Mouse (Mus musculus) midbrain, embryonic 16.5 days (tissue): ENCODE measurements around the gene Lrriq3. TPM values are rescaled to one million over a fixed set of nuclear protein-coding genes. Genes with fewer than 3 reads are reported as not detected.
A peak's percentile ranks its signal among the peaks of the same experiment; 100 is the strongest.

Source experiments
- ATAC-seq: fragments of 200-750 bp; cut with Nextera tagmentation; 2 replicates; pipeline ENCODE4 v1.8.0; 2017; ENCODE audit warnings: moderate TSS enrichment
- H3K27ac ChIP-seq: fragments of 300-500 bp; sonication (generic); 2 replicates; pipeline ENCODE4 v1.5.1; 2014; ENCODE audit warnings: mild to moderate bottlenecking, low read length, mixed read lengths
- H3K27me3 ChIP-seq: fragments of 300-500 bp; sonication (generic); 2 replicates; pipeline ENCODE4 v1.6.1; 2014; ENCODE audit warnings: low read depth, low read length, mixed read lengths; ENCODE audit not compliant: control insufficient read depth, insufficient read depth
- H3K36me3 ChIP-seq: fragments of 300-500 bp; sonication (generic); 2 replicates; pipeline ENCODE4 v1.6.1; 2014; ENCODE audit warnings: mild to moderate bottlenecking, low read length, moderate library complexity, mixed read lengths; ENCODE audit not compliant: control insufficient read depth, insufficient read depth
- H3K4me1 ChIP-seq: fragments of 300-500 bp; sonication (generic); 2 replicates; pipeline ENCODE4 v1.6.1; 2014; ENCODE audit warnings: mild to moderate bottlenecking, low read length, mixed read lengths; ENCODE audit not compliant: control insufficient read depth, insufficient read depth
- H3K4me2 ChIP-seq: fragments of 300-500 bp; sonication (generic); 2 replicates; pipeline ENCODE4 v1.6.1; 2014; ENCODE audit warnings: mild to moderate bottlenecking, low read length, mixed read lengths
- H3K4me3 ChIP-seq: fragments of 300-500 bp; sonication (generic); 2 replicates; pipeline ENCODE4 v1.5.1; 2014; ENCODE audit warnings: low read depth, mild to moderate bottlenecking, low read length, moderate library complexity, mixed read lengths
- H3K9ac ChIP-seq: fragments of 300-500 bp; sonication (generic); 2 replicates; pipeline ENCODE4 v1.6.1; 2014; ENCODE audit warnings: low read depth, low read length, mixed read lengths
- H3K9me3 ChIP-seq: fragments of 300-500 bp; sonication (generic); replicated peaks from 2 replicates; pipeline ENCODE4 v1.6.1; 2014; ENCODE audit warnings: mild to moderate bottlenecking, low read length, mixed read lengths; ENCODE audit not compliant: control insufficient read depth, poor library complexity, severe bottlenecking
- WGBS: fragments of 180-500 bp; shearing (Covaris S2); extraction: QIAGEN DNeasy Blood & Tissue Kit; methylation state at CpG from one replicate; pipeline ENCODE4 v1.1.7; 2014; 5-methylcytosine and 5-hydroxymethylcytosine counted together
- polyA plus RNA-seq: library from polyadenylated mRNA; unstranded; fragments of >200 nt; fragmentation: Nextera tagmentation; extraction: Ambion mirVana; gene quantifications from 2 replicates; pipeline ENCODE4 v1.2.1, GENCODE M21; 2015

The Lrriq3 gene
- polyA plus RNA-seq, 1 experiment from 2014 or later: 1.1 TPM

DNA sequence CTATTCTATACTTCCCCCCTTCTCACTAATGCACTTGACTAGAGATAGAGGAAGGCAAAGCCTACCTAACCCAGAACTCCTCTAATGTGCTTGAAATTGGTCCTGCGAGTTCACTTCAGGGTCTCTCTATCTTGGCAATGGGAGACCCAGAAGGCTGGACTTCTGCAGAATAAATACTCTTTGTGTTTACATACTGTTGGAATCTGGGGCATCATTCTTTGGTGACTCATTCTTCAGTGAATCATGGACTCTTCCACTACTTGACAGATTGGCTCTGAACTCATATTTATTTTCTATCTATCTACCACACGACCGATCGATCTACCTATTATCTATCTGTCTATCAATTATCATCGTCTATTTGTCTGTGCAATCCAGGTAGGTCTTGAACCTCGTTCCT, 1.2 kb upstream of the Lrriq3 start:
- WGBS: 91% methylated on average over 6 of the region's 6 CpGs
- no peaks in the 10 kb centered on the region for H3K27me3 ChIP-seq
- H3K4me2 ChIP-seq: peak overlapping the region; percentile 64
- no peak for ATAC-seq
- peak overlapping the region; percentile 45 for H3K4me3 ChIP-seq
- no peaks in the 10 kb centered on the region for H3K9me3 ChIP-seq
- peaks cover 8% of the 10 kb centered on the region for H3K4me1 ChIP-seq
- H3K9ac ChIP-seq: no peak overlapping the region
- no peak overlapping the region for H3K27ac ChIP-seq
- H3K36me3 ChIP-seq: peaks cover 7% of the 10 kb centered on the region

DNA sequence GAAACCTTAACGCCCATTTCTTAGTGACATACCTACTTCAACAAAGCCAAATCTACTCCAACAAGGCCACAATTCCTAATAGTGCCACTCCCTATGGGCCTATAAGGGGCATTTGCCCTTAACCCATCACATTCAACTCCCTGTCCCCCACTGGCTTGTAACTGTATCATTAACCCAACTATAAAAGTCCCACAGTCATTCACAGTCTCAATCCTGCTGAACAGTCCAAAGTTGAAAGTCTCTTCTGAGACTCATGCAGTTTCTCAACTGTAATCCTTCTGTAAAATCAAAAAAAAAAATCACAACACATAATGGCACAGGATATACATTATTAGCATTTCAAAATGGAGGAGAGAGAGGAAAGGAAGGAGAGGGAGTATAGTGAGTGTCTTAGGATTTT, 6.0 kb downstream of the Lrriq3 start:
- H3K36me3 ChIP-seq: no peaks in the 10 kb centered on the region
- H3K27ac ChIP-seq: no peak overlapping the region
- 88% methylated on average over 1 of the region's 1 CpGs for WGBS
- no peaks in the 10 kb centered on the region for H3K27me3 ChIP-seq
- no peak overlapping the region for H3K4me2 ChIP-seq
- no peak for ATAC-seq
- no peaks in the 10 kb centered on the region for H3K9me3 ChIP-seq
- H3K4me1 ChIP-seq: no peaks in the 10 kb centered on the region
- no peak overlapping the region for H3K4me3 ChIP-seq
- H3K9ac ChIP-seq: no peak overlapping the region

DNA sequence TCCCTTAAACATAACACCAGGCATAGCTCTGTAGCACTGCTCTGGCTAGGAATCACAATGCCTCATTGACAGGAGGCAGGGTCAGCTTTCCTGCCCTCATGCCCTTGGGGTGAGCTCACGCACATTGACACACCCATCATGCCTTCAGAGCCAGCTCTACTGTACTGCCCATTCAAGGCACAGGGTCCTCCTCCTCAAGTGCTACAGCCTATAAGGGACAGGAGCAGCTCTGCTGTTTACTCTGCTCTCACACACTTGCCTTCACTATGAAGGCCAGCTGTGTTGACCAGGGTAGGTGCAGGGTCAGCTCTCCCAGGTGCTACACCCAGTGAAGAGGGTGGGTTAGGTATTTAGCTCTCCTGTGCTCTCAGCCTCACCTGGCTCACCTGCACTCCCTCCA, 12.7 kb downstream of the Lrriq3 start:
- no peaks in the 10 kb centered on the region for H3K4me1 ChIP-seq
- 75% methylated on average over 1 of the region's 1 CpGs for WGBS
- H3K4me3 ChIP-seq: no peak overlapping the region

DNA sequence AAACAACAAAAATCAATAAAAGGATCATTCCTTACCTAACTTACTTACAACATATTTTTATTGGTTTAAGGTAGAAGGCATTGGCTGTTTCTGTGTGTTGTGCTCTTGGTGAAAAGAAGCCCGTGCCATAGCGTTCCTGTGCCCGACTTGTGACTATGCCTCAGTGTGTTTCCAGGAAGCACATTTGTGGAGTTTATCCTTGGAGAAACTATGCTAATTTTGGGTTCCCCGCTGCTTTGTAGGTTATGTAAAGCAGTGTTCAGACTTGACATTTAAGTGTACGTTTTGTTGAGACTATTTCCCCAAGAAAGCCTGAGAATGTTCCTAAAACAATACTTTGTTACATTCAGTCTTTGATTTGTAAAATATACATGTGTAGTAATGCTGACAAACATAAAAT, 44.5 kb downstream of the Lrriq3 start:
- no peaks in the 10 kb centered on the region for H3K4me1 ChIP-seq
- H3K27me3 ChIP-seq: no peaks in the 10 kb centered on the region
- 87% methylated on average over 5 of the region's 5 CpGs for whole genome bisulfite sequencing
- no peak overlapping the region for H3K27ac ChIP-seq
- ATAC-seq: no peak
- H3K9me3 ChIP-seq: no peaks in the 10 kb centered on the region
- H3K9ac ChIP-seq: no peak overlapping the region
- no peaks in the 10 kb centered on the region for H3K36me3 ChIP-seq
- no peak overlapping the region for H3K4me2 ChIP-seq
- H3K4me3 ChIP-seq: no peak overlapping the region

More for the DNA sequence above, 12.7 kb downstream of the Lrriq3 start:
- no peak overlapping the region for H3K9ac ChIP-seq
- no peaks in the 10 kb centered on the region for H3K9me3 ChIP-seq
- H3K36me3 ChIP-seq: no peaks in the 10 kb centered on the region
- no peak overlapping the region for H3K27ac ChIP-seq
- no peaks in the 10 kb centered on the region for H3K27me3 ChIP-seq
- H3K4me2 ChIP-seq: no peak overlapping the region
- ATAC-seq: no peak

DNA sequence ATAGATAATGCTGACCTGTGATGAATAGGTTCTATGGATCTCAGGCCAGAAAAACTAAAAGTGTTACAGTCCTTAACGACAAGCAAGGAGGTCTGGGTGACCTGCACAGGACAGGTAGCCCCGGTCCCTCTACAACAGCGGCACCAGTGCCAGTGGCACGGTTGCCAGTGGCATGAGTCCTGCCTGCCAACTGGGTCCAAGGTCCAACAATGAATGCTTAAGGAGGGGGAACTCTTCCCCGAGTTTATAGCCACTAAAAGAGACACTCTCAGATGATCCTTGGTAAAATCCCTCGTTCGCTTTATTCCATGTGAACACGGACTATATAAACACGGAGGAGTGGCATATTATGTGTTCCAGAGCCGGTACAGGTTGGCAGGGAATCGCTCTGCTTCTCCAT, 47.8 kb downstream of the Lrriq3 start:
- H3K4me1 ChIP-seq: no peaks in the 10 kb centered on the region
- no peak overlapping the region for H3K9ac ChIP-seq
- WGBS: 95% methylated on average over 11 of the region's 11 CpGs
- H3K27ac ChIP-seq: no peak overlapping the region
- no peak overlapping the region for H3K4me2 ChIP-seq
- H3K9me3 ChIP-seq: no peaks in the 10 kb centered on the region
- ATAC-seq: no peak
- H3K27me3 ChIP-seq: no peaks in the 10 kb centered on the region
- no peaks in the 10 kb centered on the region for H3K36me3 ChIP-seq
- no peak overlapping the region for H3K4me3 ChIP-seq

DNA sequence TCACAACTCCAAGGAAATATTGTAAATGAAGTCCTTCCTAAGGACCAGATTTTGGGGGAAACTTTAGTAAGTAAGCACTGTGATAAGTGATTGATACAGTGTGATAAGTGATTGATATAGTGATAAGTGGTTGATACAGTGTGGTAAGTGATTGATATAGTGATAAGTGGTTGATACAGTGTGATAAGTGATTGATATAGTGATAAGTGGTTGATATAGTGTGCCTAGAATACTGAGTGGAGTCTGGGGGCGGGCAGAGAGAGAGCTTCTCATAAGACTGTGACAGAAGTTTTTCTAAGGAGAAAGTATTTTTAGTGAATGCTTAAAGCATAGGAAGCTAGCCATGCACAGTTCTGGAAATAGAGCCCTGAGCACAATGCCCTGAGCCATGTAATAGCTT, 51.1 kb downstream of the Lrriq3 start:
- no peak for ATAC-seq
- no peak overlapping the region for H3K27ac ChIP-seq
- H3K9ac ChIP-seq: no peak overlapping the region
- H3K36me3 ChIP-seq: no peaks in the 10 kb centered on the region
- no peak overlapping the region for H3K4me2 ChIP-seq
- no peaks in the 10 kb centered on the region for H3K4me1 ChIP-seq
- no peaks in the 10 kb centered on the region for H3K27me3 ChIP-seq
- 82% methylated on average over 1 of the region's 1 CpGs for WGBS
- no peaks in the 10 kb centered on the region for H3K9me3 ChIP-seq
- H3K4me3 ChIP-seq: no peak overlapping the region

DNA sequence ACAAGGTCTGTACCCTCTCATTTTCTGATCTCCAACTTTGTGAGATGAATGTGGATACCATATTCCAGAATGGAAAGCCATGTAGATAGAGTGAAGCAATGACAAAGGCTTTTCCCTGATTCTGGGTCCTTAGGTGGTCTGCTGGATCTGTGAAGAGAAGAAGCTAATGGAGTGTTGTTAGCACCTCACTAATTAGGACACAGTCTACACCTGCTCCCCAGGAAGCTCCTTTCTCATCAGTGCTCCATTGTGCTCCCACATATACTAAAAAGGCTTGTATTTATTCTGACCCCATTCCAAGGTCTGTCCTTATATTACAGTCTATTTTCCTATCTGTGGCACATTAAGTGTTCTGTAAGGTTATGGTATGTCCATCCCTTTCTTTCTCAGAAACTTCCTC, 68.6 kb downstream of the Lrriq3 start:
- Histone ChIP-seq H3K4me2 (no peak overlapping the region), H3K27me3 (no peaks in the 10 kb centered on the region), H3K9me3 (no peaks in the 10 kb centered on the region), H3K36me3 (no peaks in the 10 kb centered on the region), H3K4me3 (no peak overlapping the region), H3K27ac (no peak overlapping the region), H3K9ac (no peak overlapping the region), H3K4me1 (no peaks in the 10 kb centered on the region)
- ATAC-seq: no peak

DNA sequence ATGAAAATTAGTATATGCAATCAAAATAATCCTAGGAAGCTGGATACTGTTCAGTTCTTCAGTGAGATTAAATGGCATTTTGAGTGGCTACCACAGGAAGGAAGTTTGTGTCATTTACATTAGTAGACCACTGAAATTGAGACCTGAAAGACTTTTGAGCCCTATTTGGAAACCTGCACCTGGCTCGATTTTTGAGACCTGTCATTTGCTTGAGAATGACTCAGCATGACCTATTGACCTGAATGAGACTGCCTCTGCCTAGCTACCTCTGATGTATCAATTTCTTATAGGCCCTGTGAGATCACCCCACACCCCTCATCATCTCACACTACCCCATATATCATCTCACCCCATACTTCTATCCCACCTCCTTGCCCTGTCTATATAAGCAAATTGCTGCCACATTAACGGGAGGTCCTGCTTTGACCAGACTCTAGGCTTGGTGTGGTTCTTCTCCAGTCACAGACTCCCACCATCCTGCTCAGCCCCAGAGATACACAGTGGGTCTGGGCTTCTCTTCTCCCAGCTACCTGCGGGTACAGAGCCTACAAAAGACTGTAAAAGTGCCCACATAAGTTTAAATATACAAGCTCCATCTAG, 87.2 kb downstream of the Lrriq3 start:
- no peak overlapping the region for H3K4me2 ChIP-seq
- no peaks in the 10 kb centered on the region for H3K36me3 ChIP-seq
- no peak overlapping the region for H3K27ac ChIP-seq
- ATAC-seq: no peak
- H3K9me3 ChIP-seq: no peaks in the 10 kb centered on the region
- H3K4me1 ChIP-seq: no peaks in the 10 kb centered on the region
- no peak overlapping the region for H3K4me3 ChIP-seq
- WGBS: 87% methylated on average over 3 of the region's 3 CpGs
- H3K9ac ChIP-seq: no peak overlapping the region
- no peaks in the 10 kb centered on the region for H3K27me3 ChIP-seq

DNA sequence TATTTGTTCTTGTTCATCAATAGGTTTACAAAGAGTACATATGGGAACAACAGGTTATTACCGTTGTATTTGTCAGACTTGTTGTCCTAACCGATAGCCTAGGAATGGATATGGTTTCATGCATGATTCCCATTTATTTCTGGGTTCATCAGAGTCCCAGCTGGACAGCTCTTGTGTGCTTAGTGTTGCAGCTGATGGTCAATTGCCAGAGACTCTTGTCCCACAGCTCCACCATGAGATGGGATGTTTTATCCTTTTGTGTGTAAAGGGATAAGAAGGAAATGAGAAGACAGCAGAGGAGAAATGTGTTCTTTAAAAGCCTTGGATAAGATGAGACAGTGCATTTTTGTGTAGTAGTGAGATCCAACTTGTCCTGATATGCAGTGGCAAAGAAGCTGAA, 93.2 kb downstream of the Lrriq3 start:
- ATAC-seq: no peak
- no peaks in the 10 kb centered on the region for H3K27me3 ChIP-seq
- H3K9me3 ChIP-seq: no peaks in the 10 kb centered on the region
- H3K4me2 ChIP-seq: no peak overlapping the region
- H3K36me3 ChIP-seq: no peaks in the 10 kb centered on the region
- H3K9ac ChIP-seq: no peak overlapping the region
- WGBS: 82% methylated on average over 2 of the region's 2 CpGs
- no peak overlapping the region for H3K27ac ChIP-seq
- no peaks in the 10 kb centered on the region for H3K4me1 ChIP-seq
- H3K4me3 ChIP-seq: no peak overlapping the region
